ENCODE assay signal across 15 mouse cellular contexts in the genomic region with DNA sequence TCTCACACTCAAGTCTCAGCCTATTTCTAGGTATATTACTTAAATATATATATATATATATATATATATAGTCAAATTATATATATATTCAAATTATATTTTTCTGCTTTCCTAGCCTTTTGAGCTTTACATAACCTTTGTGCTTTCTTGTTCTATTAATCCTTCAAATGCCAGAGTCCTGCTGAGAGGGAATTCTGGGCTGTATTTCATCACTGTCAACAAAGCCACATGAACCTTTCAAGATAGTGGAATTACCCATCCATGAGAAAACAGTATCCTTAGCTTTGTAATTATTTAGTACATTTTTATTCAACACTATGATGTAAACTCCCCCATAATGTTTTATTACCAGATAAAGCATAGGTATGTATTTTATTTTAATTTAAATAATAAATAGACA.
DNase-seq lines count a peak whose midpoint lies in the region; ATAC-seq lines count a peak whose summit lies in the region.
"Had no signal": no experiment of that assay in that cellular context is flagged by ENCODE, and none has a peak within 500 bp of the region (broad histone marks: within the 10 kb centered on the region; RNA-seq: fewer than 3 reads in every experiment).

No protein-coding gene starts in this region.

- DNase-seq in cerebellum, postnatal 4 days (ENCODE audit: low spot score in 2 of 2) = no peak
- peak; percentile 52 for DNase-seq in cerebellum, adult 9-11 months
- DNase-seq in cerebellum, postnatal 36 days = no peak
- peak; percentile 86 for DNase-seq in brain, adult 2 months (ENCODE audit: low read depth, low spot score)
- DNase-seq: adrenal gland, adult 8-10 months; adrenal gland, postnatal 14 days; adrenal gland, postnatal 36 days; B cell, adult 2 months; forebrain, postnatal 0 days had no signal

- ATAC-seq in cerebellum, adult (ENCODE audit: insufficient number of reproducible peaks, low FRiP score, low TSS enrichment) = peak; percentile 58; the same call in 1 of the 2 replicates
- ATAC-seq: activated CD4-positive, CD25-positive, alpha-beta regulatory T cell, adult 4 months; CD4-positive, CD25-positive, alpha-beta regulatory T cell, adult 4 months; forebrain, embryonic 13.5 days; forebrain, embryonic 15.5 days; forebrain, postnatal 0 days; Patski had no signal

Comparison
In these comparisons a context has a peak if more than half of its experiments do, and no peak if none do; other contexts are left out.
1. DNase-seq: peak in cerebellum, adult 9-11 months (single experiment) and brain, adult 2 months (single experiment); none in cerebellum, postnatal 4 days (0 of 2) and cerebellum, postnatal 36 days (0 of 2).